Mouse (Mus musculus) olfactory bulb, adult 2 months (tissue): ENCODE measurements around the gene Atg16l1.

Experiments
- CTCF ChIP-seq: fragments of 200-500 bp; IDR thresholded peaks from 2 replicates; pipeline ENCODE4 v1.5.1; 2012; ENCODE audit warnings: low read depth, mild to moderate bottlenecking, low read length, moderate library complexity; ENCODE audit not compliant: insufficient read depth
- POLR2A ChIP-seq: fragments of 200-500 bp; IDR thresholded peaks from 2 replicates; pipeline ENCODE4 v1.6.1; 2012; ENCODE audit warnings: mild to moderate bottlenecking, low read depth, low read length, moderate library complexity; ENCODE audit not compliant: insufficient read depth

- TF ChIP-seq CTCF (no peak), POLR2A (no peak)
Observed at GRCm38 (mm10) chr1:87811391-87811790, 55.7 kb downstream of the Atg16l1 start.
